In the genomic region with DNA sequence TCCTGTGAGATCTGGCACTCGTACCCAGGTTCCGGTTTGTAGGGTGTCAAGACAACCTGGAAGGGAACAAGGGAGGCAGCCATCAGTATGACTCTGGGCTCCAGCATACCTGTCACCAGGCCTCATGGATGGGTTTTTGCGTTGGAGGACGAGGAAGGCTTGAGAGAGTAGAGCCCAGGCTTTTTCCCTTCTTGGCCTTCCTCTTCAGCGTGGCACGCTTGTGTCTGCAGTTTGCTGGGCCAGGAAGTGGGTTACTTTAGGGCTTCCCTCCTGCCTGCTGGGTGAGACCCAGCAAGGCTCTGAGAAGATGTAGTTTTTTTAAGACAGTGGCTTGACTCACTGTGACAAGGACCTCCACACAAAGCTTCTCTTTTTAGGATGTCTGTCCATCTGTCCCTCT, we compare ENCODE assay signal across 17 mouse cellular contexts. TPM values are rescaled to one million over a fixed set of nuclear protein-coding genes. Genes with fewer than 3 reads are reported as not detected.
DNase-seq lines count a peak whose midpoint lies in the region; ATAC-seq lines count a peak whose summit lies in the region.
"Had no signal": no experiment of that assay in that cellular context is flagged by ENCODE, and none has a peak within 500 bp of the region (broad histone marks: within the 10 kb centered on the region; RNA-seq: fewer than 3 reads in every experiment).

No protein-coding gene starts in this region.

- no peak overlapping the region for H3K27ac ChIP-seq in midbrain, embryonic 11.5 days (ENCODE audit: low read depth, low read length)
- H3K27ac ChIP-seq in midbrain, embryonic 14.5 days (replicated peaks; ENCODE audit: low read depth, low read length) = no peak overlapping the region
- peak overlapping the region; percentile 37; the same call in 1 of the 2 replicates for H3K27ac ChIP-seq in brown adipose tissue, adult 24 weeks (replicated peaks; ENCODE audit: low read depth, low read length)
- H3K27ac ChIP-seq: embryonic facial prominence, embryonic 12.5 days; forebrain, embryonic 12.5 days; intestine, embryonic 15.5 days; left cerebral cortex, adult 2 months; limb, embryonic 12.5 days had no signal

- no peak overlapping the region for H3K9ac ChIP-seq in midbrain, embryonic 11.5 days (ENCODE audit: low read length)
- no peak overlapping the region for H3K9ac ChIP-seq in midbrain, embryonic 14.5 days (replicated peaks; ENCODE audit: low read length)
- H3K9ac ChIP-seq: embryonic facial prominence, embryonic 12.5 days; forebrain, embryonic 12.5 days; intestine, embryonic 15.5 days; limb, embryonic 12.5 days had no signal

- ATAC-seq in midbrain, embryonic 11.5 days (ENCODE audit: low FRiP score) = no peak
- ATAC-seq in midbrain, embryonic 14.5 days (ENCODE audit: low FRiP score, low TSS enrichment) = no peak
- ATAC-seq in megakaryocyte progenitor cell, adult 5-6 weeks (replicated peaks; ENCODE audit: poor library complexity) = peak; percentile 33
- ATAC-seq: intestine, embryonic 15.5 days had no signal

- H3K9me3 ChIP-seq in midbrain, embryonic 11.5 days (ENCODE audit: control insufficient read depth, low read length) = no peaks in the 10 kb centered on the region
- no peaks in the 10 kb centered on the region for H3K9me3 ChIP-seq in midbrain, embryonic 14.5 days (ENCODE audit: control insufficient read depth, low read length)
- H3K9me3 ChIP-seq: embryonic facial prominence, embryonic 12.5 days; forebrain, embryonic 12.5 days; intestine, embryonic 15.5 days; limb, embryonic 12.5 days; megakaryocyte, embryonic 14.5 days had no signal

- no peaks in the 10 kb centered on the region for H3K27me3 ChIP-seq in midbrain, embryonic 11.5 days (ENCODE audit: control insufficient read depth, insufficient read depth, low read length)
- H3K27me3 ChIP-seq in midbrain, embryonic 14.5 days (ENCODE audit: control insufficient read depth, insufficient read depth, low read length) = no peaks in the 10 kb centered on the region
- H3K27me3 ChIP-seq: CH12.LX; embryonic facial prominence, embryonic 12.5 days; forebrain, embryonic 12.5 days; intestine, embryonic 15.5 days; limb, embryonic 12.5 days; megakaryocyte, embryonic 14.5 days had no signal

- WGBS in midbrain, embryonic 11.5 days = 94% methylated on average over 6 of the region's 6 CpGs
- 94% methylated on average over 6 of the region's 6 CpGs for WGBS in midbrain, embryonic 14.5 days

- no peaks in the 10 kb centered on the region for H3K36me3 ChIP-seq in midbrain, embryonic 11.5 days (ENCODE audit: control insufficient read depth, insufficient read depth, low read length)
- H3K36me3 ChIP-seq in midbrain, embryonic 14.5 days (ENCODE audit: control insufficient read depth, insufficient read depth, low read length) = no peaks in the 10 kb centered on the region
- H3K36me3 ChIP-seq: embryonic facial prominence, embryonic 12.5 days; forebrain, embryonic 12.5 days; intestine, embryonic 15.5 days; limb, embryonic 12.5 days had no signal

- DNase-seq in midbrain, embryonic 11.5 days (ENCODE audit: low spot score, missing footprints) = peak; percentile 26
- DNase-seq in midbrain, embryonic 14.5 days = no peak
- peak; percentile 67 to 71 for DNase-seq in thymus, postnatal 36 days
- DNase-seq in cerebellum, adult 11-12 months = no peak
- no peak for DNase-seq in kidney, postnatal 4 days
- DNase-seq in layer of hippocampus, postnatal 25 days (ENCODE audit: extremely low spot score in 1 of 2, low spot score in 1 of 2) = no peak
- DNase-seq: cerebellum, postnatal 10 days had no signal

- H3K4me1 ChIP-seq in midbrain, embryonic 11.5 days (ENCODE audit: control insufficient read depth, insufficient read depth, low read length) = no peaks in the 10 kb centered on the region; the same call in 1 of the 2 replicates
- H3K4me1 ChIP-seq in midbrain, embryonic 14.5 days (ENCODE audit: control insufficient read depth, insufficient read depth, low read length) = no peaks in the 10 kb centered on the region
- peaks cover 28% of the 10 kb centered on the region for H3K4me1 ChIP-seq in brown adipose tissue, adult 24 weeks (ENCODE audit: control insufficient read depth, insufficient read depth, insufficient read length, low read length)
- H3K4me1 ChIP-seq: embryonic facial prominence, embryonic 12.5 days; limb, embryonic 12.5 days had no signal

- H3K4me2 ChIP-seq in midbrain, embryonic 11.5 days = no peak overlapping the region
- H3K4me2 ChIP-seq in midbrain, embryonic 14.5 days (ENCODE audit: low read length) = no peak overlapping the region
- H3K4me2 ChIP-seq: embryonic facial prominence, embryonic 12.5 days; forebrain, embryonic 12.5 days; heart, embryonic 11.5 days; intestine, embryonic 15.5 days; limb, embryonic 12.5 days had no signal

- no peak overlapping the region for H3K4me3 ChIP-seq in midbrain, embryonic 11.5 days (ENCODE audit: low read depth, low read length)
- no peak overlapping the region for H3K4me3 ChIP-seq in midbrain, embryonic 14.5 days (replicated peaks; ENCODE audit: low read depth, low read length)
- no peak overlapping the region for H3K4me3 ChIP-seq in brown adipose tissue, adult 24 weeks (ENCODE audit: insufficient read depth, low read depth, low read length)
- H3K4me3 ChIP-seq: embryonic facial prominence, embryonic 12.5 days; forebrain, embryonic 12.5 days; intestine, embryonic 15.5 days; left cerebral cortex, adult 2 months; limb, embryonic 12.5 days had no signal

RNA-seq across cellular contexts. Expression of gene Tnfrsf1b, which starts 17.6 kb away (rescaled TPM):
- 1.9 and 2.4 TPM in 2 replicates for polyA plus RNA-seq in midbrain, embryonic 11.5 days (2014; fragmentation: Nextera tagmentation; extraction: Ambion mirVana)
- 1.6 and 2.7 TPM in 2 replicates for polyA plus RNA-seq in midbrain, embryonic 14.5 days (2014; fragmentation: Nextera tagmentation; extraction: Ambion mirVana)
- 2.8 and 3.4 TPM in 2 replicates for polyA plus RNA-seq in brown adipose tissue, adult 24 weeks (2012; ENCODE audit: insufficient read depth, insufficient read length, missing spikeins)
- total RNA-seq in megakaryocyte progenitor cell, adult 5-6 weeks (2015) = 29.7 and 32.8 TPM in 2 replicates
- total RNA-seq in megakaryocyte progenitor cell, adult 5-6 weeks (2017) = 33.0 and 34.2 TPM in 2 replicates
- 1 to 10 TPM; 2.5 to 3.2 TPM for total RNA-seq in layer of hippocampus, postnatal 25 days (2021)

RNA-seq across cellular contexts. Expression of gene Vps13d, which starts 34.2 kb away (rescaled TPM):
- polyA plus RNA-seq in midbrain, embryonic 11.5 days (2014; fragmentation: Nextera tagmentation; extraction: Ambion mirVana) = 8.2 and 8.7 TPM in 2 replicates
- polyA plus RNA-seq in midbrain, embryonic 14.5 days (2014; fragmentation: Nextera tagmentation; extraction: Ambion mirVana) = 11.9 and 13.3 TPM in 2 replicates
- 30.9 and 35.6 TPM in 2 replicates for polyA plus RNA-seq in brown adipose tissue, adult 24 weeks (2012; ENCODE audit: insufficient read depth, insufficient read length, missing spikeins)
- total RNA-seq in megakaryocyte progenitor cell, adult 5-6 weeks (2015) = 19.9 and 22.3 TPM in 2 replicates
- total RNA-seq in megakaryocyte progenitor cell, adult 5-6 weeks (2017) = 45.6 and 51.2 TPM in 2 replicates
- 10 to 100 TPM; 60.5 to 66.0 TPM for total RNA-seq in layer of hippocampus, postnatal 25 days (2021)

Comparison
In these comparisons a context has a peak if more than half of its experiments do, and no peak if none do; other contexts are left out.
1. DNase-seq: peak in midbrain, embryonic 11.5 days (single experiment) and thymus, postnatal 36 days (2 of 2); none in midbrain, embryonic 14.5 days (single experiment), cerebellum, adult 11-12 months (single experiment), kidney, postnatal 4 days (0 of 2) and layer of hippocampus, postnatal 25 days (0 of 2).